In the genomic region with DNA sequence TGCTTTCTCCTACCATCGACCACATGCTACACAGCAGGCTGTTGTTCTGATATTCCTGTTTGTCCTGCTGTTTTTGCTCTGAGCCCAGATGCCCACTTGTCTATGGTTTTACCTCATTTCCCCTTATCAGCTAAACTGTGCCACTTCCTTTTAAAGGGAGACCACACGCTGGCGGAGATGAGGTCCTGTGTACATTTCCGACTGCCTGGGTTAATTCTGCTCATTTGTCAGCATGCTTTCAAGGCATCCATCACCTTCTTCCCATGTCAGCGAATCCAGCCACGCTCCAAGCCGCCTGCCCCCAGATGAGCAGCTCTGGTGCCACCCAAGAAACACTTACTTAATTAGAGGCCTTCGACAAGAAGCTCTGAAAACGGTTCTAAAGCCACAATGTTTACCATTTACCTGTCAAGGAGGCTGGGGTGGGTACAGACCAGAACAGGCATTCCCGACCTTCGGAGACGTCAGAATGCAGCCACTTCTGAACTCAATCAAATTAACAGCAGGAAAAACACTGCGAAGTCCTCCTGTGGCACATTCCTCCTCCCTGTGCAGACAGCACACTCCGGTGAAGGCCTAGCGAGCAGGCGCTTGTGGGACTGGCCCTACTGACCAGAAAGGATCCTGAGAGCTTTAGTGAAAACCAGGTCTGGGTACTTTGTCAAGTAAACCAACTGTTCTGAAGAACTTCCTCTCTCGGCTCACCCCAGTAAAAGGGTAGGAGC, we compare ENCODE assay signal across 21 mouse cellular contexts. TPM values are rescaled to one million over a fixed set of nuclear protein-coding genes. Genes with fewer than 3 reads are reported as not detected.
DNase-seq lines count a peak whose midpoint lies in the region; ATAC-seq and TF ChIP-seq lines count a peak whose summit lies in the region.
"Had no signal": no experiment of that assay in that cellular context is flagged by ENCODE, and none has a peak within 500 bp of the region (broad histone marks: within the 10 kb centered on the region; RNA-seq: fewer than 3 reads in every experiment).

No protein-coding gene starts in this region.

- no peaks in the 10 kb centered on the region for H3K27me3 ChIP-seq in heart, embryonic 12.5 days (replicated peaks)
- H3K27me3 ChIP-seq: forebrain, embryonic 13.5 days; limb, embryonic 12.5 days; liver, embryonic 13.5 days had no signal

- no peak overlapping the region for H3K27ac ChIP-seq in heart, embryonic 12.5 days (ENCODE audit: poor library complexity, severe bottlenecking)
- H3K27ac ChIP-seq: forebrain, embryonic 13.5 days; hindbrain, embryonic 10.5 days; kidney, postnatal 0 days; layer of hippocampus, adult 2 months; limb, embryonic 12.5 days; liver, embryonic 13.5 days had no signal

- TF ChIP-seq POLR2A in lung, adult 2 months (IDR thresholded peaks at IDR 0.05; ENCODE audit: borderline replicate concordance, extremely low read depth, low read depth, low read length), result no peak

- peak overlapping the region; percentile 4; the same call in 1 of the 2 replicates for H3K4me2 ChIP-seq in heart, embryonic 12.5 days
- H3K4me2 ChIP-seq: forebrain, embryonic 13.5 days; limb, embryonic 12.5 days; liver, embryonic 13.5 days had no signal

- H3K4me3 ChIP-seq in heart, embryonic 12.5 days, result no peak overlapping the region
- no peak overlapping the region for H3K4me3 ChIP-seq in lung, adult 2 months (replicated peaks; ENCODE audit: extremely low read depth, low read depth, low read length)
- H3K4me3 ChIP-seq: forebrain, embryonic 13.5 days; hindbrain, embryonic 10.5 days; layer of hippocampus, adult 2 months; limb, embryonic 12.5 days; liver, embryonic 13.5 days; myocyte had no signal

- TF ChIP-seq CTCF in lung, adult 2 months (IDR thresholded peaks at IDR 0.05; ENCODE audit: insufficient read depth, low read length), result no peak

- no peak for DNase-seq in heart, postnatal 14 days
- DNase-seq in lung, adult 2 months, result peak; percentile 7
- no peak for DNase-seq in lung, postnatal 10 days
- peak; percentile 1 for DNase-seq in adipocyte (ENCODE audit: low spot score)
- no peak for DNase-seq in c-Kit-positive CD71-positive TER-119-positive erythroid progenitor cells, embryonic 14.5 days (ENCODE audit: low spot score)
- DNase-seq in urinary bladder, postnatal 14 days (ENCODE audit: low spot score), result no peak
- DNase-seq: B cell, adult 2 months; cerebellum, adult 11 months; cerebellum, postnatal 25 days; liver, embryonic 13.5 days; midbrain, embryonic 14.5 days; retina, postnatal 1 day; thymus, adult 18-20 months had no signal

- no peak overlapping the region; the same call in 1 of the 2 replicates for H3K9ac ChIP-seq in heart, embryonic 12.5 days
- H3K9ac ChIP-seq: forebrain, embryonic 13.5 days; limb, embryonic 12.5 days; liver, embryonic 13.5 days had no signal

- no peak for ATAC-seq in heart, embryonic 12.5 days (ENCODE audit: insufficient number of reproducible peaks, low FRiP score)
- ATAC-seq in megakaryocyte progenitor cell, adult 5-6 weeks (replicated peaks; ENCODE audit: poor library complexity), result peak; percentile 65
- ATAC-seq: forebrain, embryonic 13.5 days had no signal

- peaks cover under 1% of the 10 kb centered on the region; the same call in 1 of the 2 replicates for H3K9me3 ChIP-seq in heart, embryonic 12.5 days (replicated peaks)
- H3K9me3 ChIP-seq: forebrain, embryonic 13.5 days; hindbrain, embryonic 10.5 days; liver, embryonic 13.5 days had no signal

- H3K4me1 ChIP-seq in heart, embryonic 12.5 days (replicated peaks), result peaks cover 29% of the 10 kb centered on the region
- H3K4me1 ChIP-seq in lung, adult 2 months (ENCODE audit: control insufficient read depth, insufficient read depth, low read length), result peaks cover 5% of the 10 kb centered on the region

- intact Hi-C loops in heart, postnatal 14 days (cut with DNase I), result loop anchor here (5.0 kb wide), 1 partner anchor 432 kb away; no protein-coding TSS in a partner anchor

- 28% methylated on average over 17 of the region's 17 CpGs for WGBS in heart, embryonic 12.5 days
- 42% methylated on average over 17 of the region's 17 CpGs for WGBS in lung, adult 2 months

- no peaks in the 10 kb centered on the region for H3K36me3 ChIP-seq in heart, embryonic 12.5 days
- H3K36me3 ChIP-seq: hindbrain, embryonic 10.5 days; limb, embryonic 12.5 days; liver, embryonic 13.5 days had no signal

RNA-seq across cellular contexts. Expression of gene F3, which starts 16.3 kb away (rescaled TPM):
- 6.3 and 9.1 TPM in 2 replicates for polyA plus RNA-seq in heart, embryonic 12.5 days (2016; fragmentation: Nextera tagmentation; extraction: Ambion mirVana)
- 10 to 100 TPM; 16.8 to 19.5 TPM for total RNA-seq in heart, postnatal 14 days (2021)
- 35.4 and 42.7 TPM in 2 replicates for polyA plus RNA-seq in lung, adult 2 months (2012; rRNA removed)
- total RNA-seq in megakaryocyte progenitor cell, adult 5-6 weeks (2015), result 0.15 and 2.0 TPM in 2 replicates
- 0.71 and 2.5 TPM in 2 replicates for total RNA-seq in megakaryocyte progenitor cell, adult 5-6 weeks (2017)

Comparison
In these comparisons a context has a peak if more than half of its experiments do, and no peak if none do; other contexts are left out.
1. DNase-seq: peak in lung, adult 2 months (single experiment) and adipocyte (single experiment); none in heart, postnatal 14 days (0 of 2), lung, postnatal 10 days (single experiment), c-Kit-positive CD71-positive TER-119-positive erythroid progenitor cells, embryonic 14.5 days (single experiment) and urinary bladder, postnatal 14 days (single experiment).
2. RNA of gene F3, which starts 16.3 kb away (total RNA-seq): 16.8 to 19.5 TPM in heart, postnatal 14 days; 0.15 to 2.5 TPM in megakaryocyte progenitor cell, adult 5-6 weeks; every median in the first group is over 4 times any median in the second.